Mouse (Mus musculus) lung, adult 2 months (tissue): ENCODE results near the gene Olfr143. TPM values are rescaled to one million over a fixed set of nuclear protein-coding genes. Genes with fewer than 3 reads are reported as not detected.

ENCODE experiments used
- DNase-seq: peaks from one replicate; pipeline ENCODE4 v3.0.0; 2022
- H3K4me1 ChIP-seq: fragments of 200-500 bp; 2 replicates; pipeline ENCODE4 v1.6.1; 2011; ENCODE audit warnings: low read length; ENCODE audit not compliant: control insufficient read depth, insufficient read depth
- H3K4me3 ChIP-seq: fragments of 200-500 bp; replicated peaks from 2 replicates; pipeline ENCODE3; 2011; ENCODE audit warnings: low read depth, mild to moderate bottlenecking, control low read depth, low read length; ENCODE audit errors: extremely low read depth
- CTCF ChIP-seq: fragments of 200-500 bp; IDR thresholded peaks from 2 replicates; pipeline ENCODE4 v1.5.1; 2011; ENCODE audit warnings: mild to moderate bottlenecking, low read length, control low read depth; ENCODE audit not compliant: insufficient read depth
- POLR2A ChIP-seq: fragments of 200-500 bp; IDR thresholded peaks from 2 replicates; pipeline ENCODE4 v1.6.1; 2011; ENCODE audit warnings: low read depth, mild to moderate bottlenecking, control low read depth, low read length, borderline replicate concordance; ENCODE audit errors: extremely low read depth
- WGBS: fragments of 180-500 bp; shearing (Covaris S2); methylation state at CpG from one replicate; pipeline ENCODE4 v1.1.7; 2018; 5-methylcytosine and 5-hydroxymethylcytosine counted together
- polyA plus RNA-seq: library from polyadenylated mRNA; depleted of rRNA; stranded (reverse); fragments of >200 nt; gene quantifications from 2 replicates; pipeline ENCODE4 v1.2.3, GENCODE M21; 2012; rRNA removed

Olfr143 gene
- not detected in 2 replicates for polyA plus RNA-seq

- no peak for DNase-seq
- Histone ChIP-seq H3K4me1 (no peaks in the 10 kb centered on the region), H3K4me3 (no peak within 1 kb of the TSS)
- TF ChIP-seq CTCF (no peak), POLR2A (no peak)
These were observed at the start of gene Olfr143 for GRCm38 (mm10) chr9:38252474-38252873. Olfr143 (plus strand) TSS chr9:38252774.

- Histone ChIP-seq H3K4me1 (no peaks in the 10 kb centered on the region), H3K4me3 (no peak within 1 kb of the TSS)
- WGBS, result 80% methylated on average over 3 of the region's 3 CpGs
- DNase-seq, result no peak
- TF ChIP-seq POLR2A (no peak), CTCF (no peak)
These were observed 44.5 kb upstream of the Olfr143 start, which contains the start of gene Olfr893 for GRCm38 (mm10) chr9:38208065-38208464. Olfr893 (plus strand) TSS chr9:38208365.

GRCm38 (mm10) chr9:38217755-38218154 lies 34.8 kb upstream of the Olfr143 start, which contains the start of gene Olfr894:
Olfr894 (plus strand) TSS chr9:38218055.
- no peak for TF ChIP-seq CTCF
- no peak for TF ChIP-seq POLR2A
- no peak within 1 kb of the TSS for H3K4me3 ChIP-seq
- DNase-seq, result no peak
- no peaks in the 10 kb centered on the region for H3K4me1 ChIP-seq

- TF ChIP-seq CTCF (no peak), POLR2A (no peak)
- H3K4me3 ChIP-seq, result no peak within 1 kb of the TSS
- no peak for DNase-seq
- H3K4me1 ChIP-seq, result no peaks in the 10 kb centered on the region
These were observed 15.0 kb downstream of the Olfr143 start, which contains the start of gene Olfr895 for GRCm38 (mm10) chr9:38267551-38267950. Olfr895 (plus strand) TSS chr9:38267851.

GRCm38 (mm10) chr9:38290807-38291206 lies 38.2 kb downstream of the Olfr143 start, which contains the start of gene Olfr896-ps1:
Olfr896-ps1 (plus strand) TSS chr9:38291107.
- Histone ChIP-seq H3K4me1 (no peaks in the 10 kb centered on the region), H3K4me3 (no peak within 1 kb of the TSS)
- TF ChIP-seq CTCF, result no peak
- TF ChIP-seq POLR2A, result no peak
- no peak for DNase-seq
- WGBS, result 73% methylated on average over 1 of the region's 1 CpGs

Other genes with a start within 250 kb of the Olfr143 start
- gene Olfr883, start 227.0 kb upstream of the Olfr143 start, polyA plus RNA-seq, result not detected in 2 replicates
- not detected in 2 replicates for gene Olfr884, start 206.2 kb upstream of the Olfr143 start, polyA plus RNA-seq
- gene Olfr885, start 191.5 kb upstream of the Olfr143 start, polyA plus RNA-seq, result not detected in 2 replicates
- not detected in 2 replicates for gene Olfr887, start 168.7 kb upstream of the Olfr143 start, polyA plus RNA-seq
- not detected in 2 replicates for gene Olfr888, start 144.6 kb upstream of the Olfr143 start, polyA plus RNA-seq
- gene Olfr889, start 137.6 kb upstream of the Olfr143 start, polyA plus RNA-seq, result not detected in 2 replicates
- not detected in 2 replicates for gene Olfr890, start 110.3 kb upstream of the Olfr143 start, polyA plus RNA-seq
- gene Olfr891, start 72.0 kb upstream of the Olfr143 start, polyA plus RNA-seq, result not detected in 2 replicates
- not detected in 2 replicates for gene Olfr893, start 44.4 kb upstream of the Olfr143 start, polyA plus RNA-seq
- gene Olfr894, start 34.7 kb upstream of the Olfr143 start, polyA plus RNA-seq, result not detected in 2 replicates
- gene Olfr895, start 15.1 kb downstream of the Olfr143 start, polyA plus RNA-seq, result not detected in 2 replicates
- not detected in 2 replicates for gene Olfr896-ps1, start 38.3 kb downstream of the Olfr143 start, polyA plus RNA-seq
- gene Olfr25, start 76.3 kb downstream of the Olfr143 start, polyA plus RNA-seq, result not detected in 2 replicates
- not detected in 2 replicates for gene Olfr898, start 95.6 kb downstream of the Olfr143 start, polyA plus RNA-seq
- not detected in 2 replicates for gene Olfr250, start 114.1 kb downstream of the Olfr143 start, polyA plus RNA-seq
- not detected in 2 replicates for gene Olfr251, start 124.3 kb downstream of the Olfr143 start, polyA plus RNA-seq
- not detected in 2 replicates for gene Olfr147, start 148.9 kb downstream of the Olfr143 start, polyA plus RNA-seq
- gene Olfr901, start 176.7 kb downstream of the Olfr143 start, polyA plus RNA-seq, result not detected in 2 replicates
- gene Olfr902, start 194.9 kb downstream of the Olfr143 start, polyA plus RNA-seq, result not detected in 2 replicates
- not detected in 2 replicates for gene Olfr904, start 210.4 kb downstream of the Olfr143 start, polyA plus RNA-seq
- gene Olfr905, start 218.3 kb downstream of the Olfr143 start, polyA plus RNA-seq, result not detected in 2 replicates
- not detected in 2 replicates for gene Olfr906, start 234.3 kb downstream of the Olfr143 start, polyA plus RNA-seq
- gene Olfr907, start 243.0 kb downstream of the Olfr143 start, polyA plus RNA-seq, result not detected in 2 replicates